12 mouse cellular contexts compared by ENCODE assay signal in genomic region chr2:11422384-11422783, GRCm38 (mm10).
A peak's percentile ranks its signal among the peaks of the same experiment; 100 is the strongest.
DNase-seq lines count a peak whose midpoint lies in the region; ATAC-seq and TF ChIP-seq lines count a peak whose summit lies in the region.
"Had no signal": no experiment of that assay in that cellular context is flagged by ENCODE, and none has a peak within 500 bp of the region (broad histone marks: within the 10 kb centered on the region; RNA-seq: fewer than 3 reads in every experiment).

No protein-coding gene starts in this region.

- no peak for ATAC-seq in megakaryocyte-erythroid progenitor cell, adult 5-6 weeks (replicated peaks; ENCODE audit: low FRiP score, low TSS enrichment, poor library complexity, severe bottlenecking)
- no peak for ATAC-seq in erythroid progenitor cell, adult 5-6 weeks (replicated peaks; ENCODE audit: low FRiP score, poor library complexity, severe bottlenecking)

- peak; percentile 37 for TF ChIP-seq CTCF in left cerebral cortex, adult 2 months (IDR thresholded peaks at IDR 0.05)
- TF ChIP-seq CTCF in ES-Bruce4 (IDR thresholded peaks at IDR 0.05; ENCODE audit: low read depth, low read length), result peak; percentile 22

- H3K27me3 ChIP-seq in ES-Bruce4 (ENCODE audit: control insufficient read depth, insufficient read depth, low read length, poor library complexity, severe bottlenecking), result no peaks in the 10 kb centered on the region
- H3K27me3 ChIP-seq: hindbrain, embryonic 15.5 days had no signal

- DNase-seq in left cerebral cortex, adult 2 months (ENCODE audit: extremely low spot score in 1 of 2, low spot score in 2 of 2), result no peak
- no peak for DNase-seq in left cerebral cortex, postnatal 10 days (ENCODE audit: extremely low spot score in 1 of 2, low spot score in 2 of 2)
- DNase-seq in A20 (ENCODE audit: low read depth, low spot score), result peak; percentile 43
- DNase-seq in induced T-regulatory cell, adult 2 months (ENCODE audit: low read depth), result peak; percentile 51
- DNase-seq in spleen, adult 12 weeks (ENCODE audit: low spot score), result no peak
- DNase-seq: cerebellum, postnatal 36 days; left cerebral cortex, postnatal 4 days; lung, postnatal 10 days had no signal

- no peak overlapping the region for H3K9ac ChIP-seq in ES-Bruce4 (ENCODE audit: low read depth, poor library complexity, severe bottlenecking)
- H3K9ac ChIP-seq: hindbrain, embryonic 15.5 days had no signal

- H3K36me3 ChIP-seq in ES-Bruce4 (ENCODE audit: control insufficient read depth, insufficient read depth, low read length, poor library complexity, severe bottlenecking), result no peaks in the 10 kb centered on the region
- H3K36me3 ChIP-seq: hindbrain, embryonic 15.5 days had no signal

- H3K27ac ChIP-seq in left cerebral cortex, adult 2 months, result no peak overlapping the region
- no peak overlapping the region for H3K27ac ChIP-seq in ES-Bruce4 (ENCODE audit: insufficient read depth, low read length)
- H3K27ac ChIP-seq: hindbrain, embryonic 15.5 days had no signal

- no peak for TF ChIP-seq EP300 in ES-Bruce4 (IDR thresholded peaks at IDR 0.05; ENCODE audit: insufficient read depth, low read depth, low read length)

- no peaks in the 10 kb centered on the region for H3K4me1 ChIP-seq in ES-Bruce4 (ENCODE audit: control insufficient read depth, insufficient read depth, low read length)
- H3K4me1 ChIP-seq: hindbrain, embryonic 15.5 days had no signal

- intact Hi-C loops in left cerebral cortex, adult 2 months (cut with DNase I), result no loop called here
- intact Hi-C loops in left cerebral cortex, postnatal 10 days (cut with DNase I), result no loop called here

- no peak for TF ChIP-seq POLR2A in ES-Bruce4 (IDR thresholded peaks at IDR 0.05; ENCODE audit: insufficient read depth, low read length)

- H3K4me3 ChIP-seq in left cerebral cortex, adult 2 months, result no peak overlapping the region
- H3K4me3 ChIP-seq in ES-Bruce4 (ENCODE audit: low read depth, low read length), result no peak overlapping the region
- H3K4me3 ChIP-seq: hindbrain, embryonic 15.5 days had no signal

- no peaks in the 10 kb centered on the region for H3K9me3 ChIP-seq in ES-Bruce4 (replicated peaks; ENCODE audit: control insufficient read depth, insufficient read depth, low read length, poor library complexity, severe bottlenecking)
- H3K9me3 ChIP-seq: hindbrain, embryonic 15.5 days had no signal

Comparison
In these comparisons a context has a peak if more than half of its experiments do, and no peak if none do; other contexts are left out.
1. DNase-seq: peak in A20 (single experiment) and induced T-regulatory cell, adult 2 months (single experiment); none in left cerebral cortex, adult 2 months (0 of 2), left cerebral cortex, postnatal 10 days (0 of 2) and spleen, adult 12 weeks (single experiment).